ENCODE assay signal across 16 mouse cellular contexts in genomic region chr7:117636713-117637112, GRCm38 (mm10).
DNase-seq lines count a peak whose midpoint lies in the region; TF ChIP-seq lines count a peak whose summit lies in the region.
"Had no signal": no experiment of that assay in that cellular context is flagged by ENCODE, and none has a peak within 500 bp of the region (broad histone marks: within the 10 kb centered on the region; RNA-seq: fewer than 3 reads in every experiment).

No protein-coding gene starts in this region.

- no peak for TF ChIP-seq CTCF in heart, adult 2 months (IDR thresholded peaks at IDR 0.05)

- H3K9ac ChIP-seq in heart, adult 2 months (ENCODE audit: low read depth, low read length) = no peak overlapping the region
- H3K9ac ChIP-seq: hindbrain, embryonic 13.5 days had no signal

- H3K4me1 ChIP-seq in heart, adult 2 months (ENCODE audit: control insufficient read depth, insufficient read depth, low read length) = no peaks in the 10 kb centered on the region
- H3K4me1 ChIP-seq in limb, embryonic 10.5 days = no peaks in the 10 kb centered on the region

- H3K27me3 ChIP-seq in heart, adult 2 months (ENCODE audit: control insufficient read depth, insufficient read depth, low read length) = no peaks in the 10 kb centered on the region
- no peaks in the 10 kb centered on the region for H3K27me3 ChIP-seq in limb, embryonic 10.5 days (ENCODE audit: low read depth, poor library complexity, severe bottlenecking)
- H3K27me3 ChIP-seq: hindbrain, embryonic 13.5 days; Patski had no signal

- no peak for TF ChIP-seq POLR2A in heart, adult 2 months (IDR thresholded peaks at IDR 0.05; ENCODE audit: insufficient read depth, low read depth, low read length)

- no peaks in the 10 kb centered on the region for H3K9me3 ChIP-seq in limb, embryonic 10.5 days (replicated peaks)
- H3K9me3 ChIP-seq: hindbrain, embryonic 13.5 days had no signal

- peak; percentile 36 for DNase-seq in heart, postnatal 4 days
- no peak for DNase-seq in heart, adult 2 months
- DNase-seq in 416B (ENCODE audit: low read depth) (peak; percentile 48), WW6 (ENCODE audit: low read depth, low spot score) (peak; percentile 31)
- peak; percentile 45 for DNase-seq in limb, embryonic 10.5 days (ENCODE audit: low spot score)
- no peak for DNase-seq in cerebellum, postnatal 10 days
- DNase-seq in spleen, adult 12 weeks (ENCODE audit: low spot score) = no peak
- DNase-seq in retina, embryonic 14.5 days (ENCODE audit: low spot score) = no peak
- DNase-seq: adrenal gland, postnatal 10 days; cerebellum, postnatal 25 days; heart, adult 11 months; right cerebral cortex, postnatal 14 days; thymus, postnatal 25 days had no signal

- intact Hi-C loops in heart, adult 2 months (cut with DNase I) = no loop called here

- no peaks in the 10 kb centered on the region for H3K36me3 ChIP-seq in heart, adult 2 months (ENCODE audit: control insufficient read depth, insufficient read depth, low read length)
- H3K36me3 ChIP-seq in limb, embryonic 10.5 days = no peaks in the 10 kb centered on the region

- no peak for TF ChIP-seq EP300 in heart, adult 2 months (IDR thresholded peaks at IDR 0.05; ENCODE audit: insufficient read depth, low read depth, low read length)

- H3K79me2 ChIP-seq in heart, adult 2 months (replicated peaks; ENCODE audit: control insufficient read depth, insufficient read depth, low read length) = no peaks in the 10 kb centered on the region

- 74% methylated on average over 3 of the region's 3 CpGs for WGBS in heart, adult 2 months
- WGBS in limb, embryonic 10.5 days = 78% methylated on average over 3 of the region's 3 CpGs

- H3K4me3 ChIP-seq in heart, adult 2 months = no peak overlapping the region
- no peak overlapping the region for H3K4me3 ChIP-seq in limb, embryonic 10.5 days
- H3K4me3 ChIP-seq: erythroblast, embryonic 14.5 days; hindbrain, embryonic 13.5 days had no signal

- no peak overlapping the region for H3K27ac ChIP-seq in heart, adult 2 months
- no peak overlapping the region for H3K27ac ChIP-seq in limb, embryonic 10.5 days
- H3K27ac ChIP-seq: hindbrain, embryonic 13.5 days had no signal

Comparison
In these comparisons a context has a peak if more than half of its experiments do, and no peak if none do; other contexts are left out.
1. DNase-seq: peak in heart, postnatal 4 days (single experiment), 416B (single experiment), WW6 (single experiment) and limb, embryonic 10.5 days (single experiment); none in heart, adult 2 months (0 of 2), cerebellum, postnatal 10 days (0 of 2), spleen, adult 12 weeks (single experiment) and retina, embryonic 14.5 days (single experiment).